Mouse (Mus musculus) intestine, postnatal 0 days (tissue): Measurements from ENCODE around the gene Rapgef4. TPM values are rescaled to one million over a fixed set of nuclear protein-coding genes. Genes with fewer than 3 reads are reported as not detected.

ENCODE experiments used
- ATAC-seq: fragments of 200-750 bp; cut with Nextera tagmentation; 2 replicates; pipeline ENCODE4 v1.8.0; 2017; ENCODE audit warnings: mild to moderate bottlenecking, moderate TSS enrichment, moderate library complexity
- H3K27ac ChIP-seq: fragments of 300-500 bp; sonication (generic); 2 replicates; pipeline ENCODE4 v1.5.1; 2014; ENCODE audit warnings: mild to moderate bottlenecking, low read depth, low read length, moderate library complexity
- H3K27me3 ChIP-seq: fragments of 300-500 bp; sonication (generic); replicated peaks from 2 replicates; pipeline ENCODE4 v1.6.1; 2014; ENCODE audit warnings: low read length, mixed read lengths; ENCODE audit not compliant: control insufficient read depth, insufficient read depth
- H3K36me3 ChIP-seq: fragments of 300-500 bp; sonication (generic); 2 replicates; pipeline ENCODE4 v1.6.1; 2014; ENCODE audit warnings: mild to moderate bottlenecking, moderate library complexity; ENCODE audit not compliant: control insufficient read depth, insufficient read depth
- H3K4me1 ChIP-seq: fragments of 300-500 bp; sonication (generic); replicated peaks from 2 replicates; pipeline ENCODE4 v1.6.1; 2014; ENCODE audit warnings: antibody characterized with exemption, low read length, mixed read lengths; ENCODE audit not compliant: control insufficient read depth, insufficient read depth
- H3K4me2 ChIP-seq: fragments of 300-500 bp; sonication (generic); replicated peaks from 2 replicates; pipeline ENCODE4 v1.6.1; 2014; ENCODE audit warnings: low read depth, mild to moderate bottlenecking, moderate library complexity
- H3K4me3 ChIP-seq: fragments of 300-500 bp; sonication (generic); 2 replicates; pipeline ENCODE4 v1.5.1; 2014; ENCODE audit warnings: low read depth, low read length
- H3K9ac ChIP-seq: fragments of 300-500 bp; sonication (generic); 2 replicates; pipeline ENCODE4 v1.6.1; 2014; ENCODE audit warnings: mild to moderate bottlenecking, low read depth, low read length
- H3K9me3 ChIP-seq: fragments of 300-500 bp; sonication (generic); 2 replicates; pipeline ENCODE4 v1.6.1; 2016; ENCODE audit warnings: mixed run types; ENCODE audit not compliant: control insufficient read depth
- CTCF ChIP-seq: sonication (generic); IDR thresholded peaks from 2 replicates; pipeline ENCODE4 v1.5.1; 2016; ENCODE audit warnings: low read depth, mild to moderate bottlenecking, control low read depth, antibody characterized with exemption, moderate library complexity
- WGBS: fragments of 180-500 bp; shearing (Covaris S2); extraction: QIAGEN DNeasy Blood & Tissue Kit; methylation state at CpG from one replicate; pipeline ENCODE4 v1.1.7; 2014; 5-methylcytosine and 5-hydroxymethylcytosine counted together
- polyA plus RNA-seq: library from polyadenylated mRNA; unstranded; fragments of >200 nt; fragmentation: Nextera tagmentation; extraction: Ambion mirVana; gene quantifications from 2 replicates; pipeline ENCODE4 v1.2.1, GENCODE M21; 2015

The Rapgef4 gene
- polyA plus RNA-seq, 1 experiment from 2014 or later: 2.7 TPM

DNA sequence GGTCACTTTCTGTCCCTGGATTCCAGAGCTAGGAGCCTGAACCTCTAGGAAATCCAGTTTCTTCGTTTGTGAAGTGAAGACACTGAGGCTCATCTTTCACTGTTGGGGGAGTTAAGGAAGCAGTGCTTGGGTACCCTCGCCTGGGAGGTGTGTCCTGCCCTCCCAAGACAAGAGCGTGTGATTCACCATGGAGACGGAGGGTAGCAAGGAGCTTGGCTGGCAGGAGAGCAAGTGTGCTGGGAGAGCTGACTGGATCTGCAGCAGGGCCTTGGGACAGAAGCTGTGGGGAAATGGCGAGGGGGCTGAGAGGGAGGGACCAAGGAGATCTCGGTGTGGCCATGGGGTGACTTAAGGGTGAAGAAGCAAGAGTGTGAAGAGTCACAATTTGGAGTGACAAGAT, 114.0 kb downstream of the Rapgef4 start:
- no peak overlapping the region for H3K27ac ChIP-seq
- TF ChIP-seq CTCF: no peak

DNA sequence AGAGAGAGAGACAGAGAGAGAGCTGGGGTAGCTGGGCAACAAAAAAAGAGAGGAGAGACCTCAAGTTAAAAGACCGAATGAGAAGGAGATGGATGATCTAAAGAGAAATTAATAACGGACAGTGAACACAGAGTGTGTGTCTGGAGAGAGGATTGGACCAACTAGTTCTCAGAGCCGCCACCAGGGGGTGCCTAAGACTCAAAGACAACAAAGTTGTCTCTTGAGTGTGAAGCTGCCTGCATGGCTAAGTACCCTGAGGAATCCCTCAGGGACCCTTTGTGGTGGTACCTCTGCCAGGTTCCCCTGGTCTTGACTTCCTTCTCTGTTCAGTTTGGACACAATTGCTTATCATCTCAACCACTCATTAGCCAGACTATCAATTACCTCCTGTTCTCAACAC, 115.3 kb downstream of the Rapgef4 start:
- no peaks in the 10 kb centered on the region for H3K36me3 ChIP-seq
- TF ChIP-seq CTCF: peak; percentile 72
- ATAC-seq: no peak

More for the DNA sequence above, 114.0 kb downstream of the Rapgef4 start:
- no peak for ATAC-seq
- Histone ChIP-seq H3K27me3 (no peaks in the 10 kb centered on the region), H3K36me3 (no peaks in the 10 kb centered on the region), H3K4me3 (no peak overlapping the region), H3K9ac (no peak overlapping the region), H3K4me2 (no peak overlapping the region), H3K9me3 (no peaks in the 10 kb centered on the region), H3K4me1 (no peaks in the 10 kb centered on the region)
- 60% methylated on average over 6 of the region's 6 CpGs for WGBS

DNA sequence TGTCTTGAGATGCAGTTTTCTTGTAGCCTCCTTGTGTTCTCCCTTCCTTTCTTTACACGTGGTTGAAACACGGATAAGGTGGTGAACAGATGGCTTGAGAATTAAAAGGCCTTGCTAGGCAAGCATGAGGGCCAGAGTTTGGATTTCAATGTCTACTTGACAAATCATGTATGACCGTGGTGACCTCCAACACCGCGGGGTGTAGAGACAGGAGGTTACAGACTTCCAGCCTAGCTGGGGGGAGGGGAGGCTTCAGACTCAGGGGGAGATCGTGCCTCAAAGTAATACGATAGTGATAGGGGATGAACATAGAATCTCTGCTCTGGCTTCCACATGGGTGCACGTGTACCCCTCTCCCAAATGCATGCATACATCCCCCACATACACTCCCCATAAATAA, 117.3 kb downstream of the Rapgef4 start:
- H3K4me3 ChIP-seq: no peak overlapping the region
- 92% methylated on average over 8 of the region's 8 CpGs for WGBS
- H3K9me3 ChIP-seq: no peaks in the 10 kb centered on the region
- H3K4me2 ChIP-seq: no peak overlapping the region
- no peaks in the 10 kb centered on the region for H3K36me3 ChIP-seq
- H3K27ac ChIP-seq: no peak overlapping the region
- no peak overlapping the region for H3K9ac ChIP-seq
- ATAC-seq: no peak
- H3K4me1 ChIP-seq: no peaks in the 10 kb centered on the region
- no peaks in the 10 kb centered on the region for H3K27me3 ChIP-seq
- no peak for TF ChIP-seq CTCF

More for the DNA sequence above, 115.3 kb downstream of the Rapgef4 start:
- Histone ChIP-seq H3K9me3 (no peaks in the 10 kb centered on the region), H3K27ac (no peak overlapping the region), H3K4me2 (no peak overlapping the region), H3K4me1 (no peaks in the 10 kb centered on the region), H3K4me3 (no peak overlapping the region), H3K9ac (no peak overlapping the region), H3K27me3 (no peaks in the 10 kb centered on the region)
- 44% methylated on average over 3 of the region's 3 CpGs for WGBS

DNA sequence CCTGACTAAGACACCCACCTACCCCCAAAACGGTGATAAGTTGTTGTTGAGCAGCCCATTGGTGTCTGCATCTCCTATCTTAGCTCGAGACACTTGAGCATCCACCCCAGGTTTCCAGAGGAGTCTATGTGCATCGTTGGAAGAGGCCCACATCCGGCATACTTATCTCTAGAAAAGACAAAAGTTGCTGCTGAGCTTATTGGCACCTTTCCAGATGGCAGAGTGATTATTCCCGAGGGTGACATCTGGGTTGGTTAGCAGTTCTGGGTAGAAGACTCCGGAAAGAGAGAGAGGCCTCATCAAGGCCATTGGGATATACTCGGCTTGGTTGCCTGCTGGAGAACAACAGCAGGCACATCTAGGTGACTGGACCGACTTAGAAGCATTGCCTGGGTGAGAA, 123.6 kb downstream of the Rapgef4 start:
- Histone ChIP-seq H3K4me2 (no peak overlapping the region), H3K36me3 (no peaks in the 10 kb centered on the region), H3K9me3 (no peaks in the 10 kb centered on the region), H3K27me3 (no peaks in the 10 kb centered on the region), H3K4me3 (no peak overlapping the region), H3K27ac (no peak overlapping the region), H3K4me1 (no peaks in the 10 kb centered on the region), H3K9ac (no peak overlapping the region)
- TF ChIP-seq CTCF: no peak
- 66% methylated on average over 8 of the region's 8 CpGs for WGBS
- no peak for ATAC-seq

DNA sequence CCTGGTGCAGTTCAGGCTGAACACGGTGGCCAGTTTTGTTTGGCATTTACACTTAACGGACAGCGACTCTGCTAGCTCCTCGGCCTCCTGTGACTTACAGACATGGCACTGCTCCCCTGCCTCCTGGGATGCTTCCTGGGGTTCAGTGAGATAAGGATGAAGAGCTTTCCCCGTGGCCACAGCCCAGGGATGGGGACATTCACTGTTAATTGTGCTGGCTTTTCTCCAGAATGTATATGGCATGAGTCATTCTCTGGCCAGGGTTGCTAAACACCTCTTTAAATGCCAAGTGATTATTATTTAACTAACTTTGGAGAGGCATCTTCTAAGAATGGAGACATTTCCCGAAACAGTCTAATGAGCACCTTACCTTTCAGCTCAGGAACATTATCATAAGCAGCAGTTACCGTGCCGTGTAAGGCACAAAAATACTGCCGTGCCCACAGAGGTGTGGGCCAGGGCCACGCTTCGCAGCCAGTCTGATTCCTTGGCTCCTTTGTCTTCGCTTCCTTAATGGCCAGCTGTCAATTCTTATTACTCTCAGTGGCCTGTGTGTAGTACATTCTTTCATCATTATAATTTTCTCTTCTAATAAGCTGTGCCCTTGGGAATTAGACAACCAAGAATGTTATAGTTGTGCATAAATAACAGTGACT, 126.6 kb downstream of the Rapgef4 start:
- Histone ChIP-seq H3K4me1 (no peaks in the 10 kb centered on the region), H3K27ac (no peak overlapping the region), H3K9me3 (no peaks in the 10 kb centered on the region), H3K27me3 (no peaks in the 10 kb centered on the region), H3K4me2 (no peak overlapping the region), H3K36me3 (no peaks in the 10 kb centered on the region), H3K9ac (no peak overlapping the region), H3K4me3 (no peak overlapping the region)
- ATAC-seq: no peak
- no peak for TF ChIP-seq CTCF
- 62% methylated on average over 12 of the region's 12 CpGs for WGBS

DNA sequence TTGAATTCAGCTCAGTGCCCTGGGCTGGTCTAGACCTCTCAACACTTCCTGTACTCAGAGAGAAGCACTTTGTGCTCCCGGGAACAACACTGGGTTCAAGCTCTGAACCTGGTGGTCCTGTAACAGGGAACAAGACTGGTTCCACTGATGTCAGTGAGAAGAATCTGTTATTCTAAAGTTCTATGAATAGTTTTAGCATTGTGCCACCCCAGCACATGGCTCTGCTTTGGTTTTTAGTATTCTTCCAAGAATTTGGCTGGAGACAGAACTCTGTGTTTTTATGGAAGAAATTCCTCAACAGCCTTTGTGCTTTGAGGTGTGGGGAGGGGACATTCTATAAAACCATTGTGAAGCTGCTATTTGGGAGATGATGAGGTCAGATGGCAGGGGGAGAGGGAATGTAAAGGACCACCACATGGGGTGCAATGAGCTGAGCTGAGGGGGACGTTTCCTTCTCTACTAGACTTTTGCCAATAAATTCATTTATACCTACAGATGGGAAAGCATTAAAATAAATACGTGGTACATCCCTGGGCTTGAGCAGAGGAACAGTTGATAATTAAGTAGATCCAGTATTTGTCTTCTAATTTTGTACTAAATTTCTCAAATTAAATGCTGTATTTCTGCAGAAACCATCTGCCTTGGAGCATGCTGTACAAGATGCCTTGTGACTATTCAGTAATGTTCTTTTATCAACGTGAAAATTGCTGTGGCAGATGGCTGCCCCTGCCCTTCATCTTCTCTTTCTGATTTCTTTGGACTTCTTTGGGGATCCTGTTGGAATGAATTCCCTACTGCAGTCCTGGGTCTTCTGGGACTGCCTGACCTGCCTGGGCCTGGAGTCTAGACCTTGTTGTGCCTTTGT, 127.6 kb downstream of the Rapgef4 start:
- no peak for ATAC-seq
- H3K27me3 ChIP-seq: no peaks in the 10 kb centered on the region
- TF ChIP-seq CTCF: no peak
- no peak overlapping the region for H3K9ac ChIP-seq
- no peak overlapping the region for H3K4me2 ChIP-seq
- H3K4me3 ChIP-seq: no peak overlapping the region
- no peaks in the 10 kb centered on the region for H3K9me3 ChIP-seq
- no peaks in the 10 kb centered on the region for H3K4me1 ChIP-seq
- no peak overlapping the region for H3K27ac ChIP-seq
- WGBS: 77% methylated on average over 4 of the region's 4 CpGs
- H3K36me3 ChIP-seq: no peaks in the 10 kb centered on the region
